Mouse (Mus musculus): ENCODE measurements around the gene Plcxd2.
A peak's percentile ranks its signal among the peaks of the same experiment; 100 is the strongest.

GRCm38 (mm10) chr16:45939436-45939835, 70.6 kb downstream of the Plcxd2 start:
- TF ChIP-seq EP300 (IDR thresholded peaks at IDR 0.05; ENCODE audit: insufficient read depth, low read depth, low read length) (no peak), CTCF (IDR thresholded peaks at IDR 0.05) (peak; percentile 28), POLR2A (IDR thresholded peaks at IDR 0.05; ENCODE audit: insufficient read depth, low read depth, low read length) (no peak)

Measured in heart, adult 2 months (tissue).